Mouse (Mus musculus) liver, adult (tissue): Measurements from ENCODE around the gene Wif1.

Experiments
- GATA4 ChIP-seq: IDR thresholded peaks from 2 replicates; pipeline ENCODE4 v1.6.1; 2014; ENCODE audit warnings: mild to moderate bottlenecking, low read length; ENCODE audit not compliant: insufficient replicate concordance

The Wif1 gene

GRCm38 (mm10) chr10:121116115-121116514, 82.4 kb downstream of the Wif1 start:
- TF ChIP-seq GATA4 = no peak

- no peak for TF ChIP-seq GATA4
Observed at GRCm38 (mm10) chr10:121116636-121117035, 82.9 kb downstream of the Wif1 start.

DNA sequence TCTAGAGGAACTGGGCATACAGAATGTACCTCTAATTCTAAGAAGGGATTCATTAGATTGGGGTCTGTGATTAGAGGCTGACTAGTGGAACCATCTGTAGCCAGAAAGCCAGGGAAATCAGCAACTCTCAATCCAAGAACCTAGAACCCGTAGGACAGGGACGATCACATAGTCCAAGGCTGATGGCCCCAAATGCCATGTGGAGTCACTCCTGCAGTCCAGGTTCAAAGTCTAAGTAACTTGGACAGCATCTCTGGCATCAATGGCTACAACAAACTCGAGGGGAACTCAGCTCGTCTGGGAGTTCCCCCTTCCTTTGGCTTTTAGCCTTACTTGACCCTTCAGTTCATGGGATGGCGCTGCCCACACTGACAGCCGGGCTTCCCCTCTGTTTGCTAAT, 87.0 kb downstream of the Wif1 start:
- TF ChIP-seq GATA4 = no peak

- no peak for TF ChIP-seq GATA4
Observed at GRCm38 (mm10) chr10:121124481-121124880, 90.7 kb downstream of the Wif1 start.

DNA sequence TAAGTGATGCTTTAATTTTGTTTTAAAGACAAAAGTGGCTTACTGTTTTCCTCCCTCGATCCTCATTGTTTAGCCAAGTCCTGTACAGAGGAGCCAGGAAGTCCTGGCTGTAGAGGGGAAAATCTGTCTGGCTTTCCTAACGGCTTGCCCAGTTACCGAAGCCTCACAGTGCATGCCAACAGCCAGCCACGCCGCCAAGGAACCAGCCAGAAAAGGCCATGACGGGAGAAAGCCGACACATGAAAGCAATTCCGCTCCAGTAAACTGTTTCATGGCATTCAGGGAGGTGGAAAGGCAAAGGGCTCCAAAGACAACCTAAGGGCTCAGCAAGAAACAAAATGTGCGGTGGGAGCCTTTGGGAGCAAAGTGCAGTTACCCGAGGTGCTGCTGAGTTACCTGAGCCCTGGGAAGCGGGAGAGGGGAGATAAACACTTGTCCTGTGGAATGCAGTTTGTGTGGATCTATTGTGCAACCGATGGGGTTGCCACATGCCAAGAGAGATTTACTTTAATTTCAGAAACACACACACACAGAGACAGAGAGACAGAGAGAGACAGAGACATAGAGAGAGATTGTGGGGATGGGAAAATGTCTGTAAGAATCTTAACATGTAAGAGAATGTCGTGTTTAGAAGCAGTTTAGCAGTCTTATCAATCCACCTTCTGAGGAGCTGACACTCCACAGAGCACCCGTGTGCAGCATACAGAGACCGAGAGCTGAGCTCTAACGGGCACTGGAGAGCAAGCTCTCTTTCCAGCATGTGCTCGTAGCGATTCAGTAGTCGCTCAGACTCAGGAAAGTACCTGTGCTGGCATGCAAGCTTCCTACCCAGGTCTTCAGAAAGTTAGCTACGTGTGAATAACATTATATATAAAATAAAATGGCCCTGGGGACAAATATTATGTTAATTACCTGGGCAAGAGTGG, 95.5 kb downstream of the Wif1 start:
- TF ChIP-seq GATA4 = no peak
